Mouse (Mus musculus): ENCODE measurements around the gene Extl1.
"Not testable (repeated sequence)": the region's sequence is repeated elsewhere in the genome, so short reads cannot be mapped to it uniquely, and the experiment has no call there.

The Extl1 gene

DNA sequence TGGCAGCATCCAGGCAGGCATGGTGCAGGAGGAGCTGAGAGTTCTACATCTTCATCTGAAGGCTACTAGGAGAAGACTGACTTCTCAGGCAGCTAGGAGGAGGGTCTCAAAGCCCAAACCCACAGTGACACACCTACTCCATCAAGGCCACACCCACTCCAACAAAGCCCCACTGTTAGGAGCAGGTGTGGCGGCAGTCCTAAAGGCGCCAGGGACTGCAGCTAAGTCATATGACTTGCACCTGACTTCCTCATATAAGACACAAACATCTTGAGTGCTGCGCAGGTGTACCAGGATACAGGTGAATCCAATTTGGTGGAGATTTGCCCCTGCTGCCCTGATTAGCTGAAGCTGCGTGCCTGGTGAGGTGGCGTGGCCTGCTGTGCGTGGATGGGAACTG is at the start of gene Extl1:
Gene Extl1, minus strand, starts transcription at position 101 of the 400 bp plus-strand sequence.
- DNase-seq, result not testable (repeated sequence)

DNA sequence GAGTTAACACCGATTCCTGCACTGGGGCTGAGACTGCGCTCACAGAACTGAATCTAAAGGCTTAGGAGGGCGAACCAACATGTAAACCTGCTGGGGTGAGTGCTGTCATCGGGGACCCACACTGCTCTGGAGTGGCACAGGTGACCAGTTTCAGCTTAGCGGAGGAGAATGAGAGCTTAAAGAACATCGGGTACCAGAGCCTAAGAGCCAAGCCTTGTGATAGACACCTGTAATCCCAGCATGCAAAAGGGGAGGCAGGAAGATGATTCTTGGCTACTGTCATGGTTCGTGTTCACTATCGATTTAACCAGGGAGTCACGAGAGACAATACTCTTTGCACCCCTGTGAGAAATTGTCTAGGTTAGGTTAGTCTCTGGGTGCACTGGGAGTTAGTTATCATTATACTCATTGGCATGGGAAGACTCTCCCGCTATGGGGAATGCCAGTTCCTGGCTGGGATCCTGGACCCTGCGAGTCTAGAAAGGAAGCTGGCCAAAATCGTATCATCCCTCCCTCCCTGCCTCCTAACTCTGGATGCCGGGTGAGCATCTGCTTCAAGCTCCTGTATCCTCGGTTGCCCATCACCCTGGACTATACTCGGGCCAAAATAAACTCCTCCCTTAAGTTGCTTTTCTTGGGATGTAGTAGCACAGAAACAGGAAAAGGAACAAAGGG is 49.2 kb upstream of the Extl1 start:
- peak; percentile 43 to 49 for DNase-seq

DNA sequence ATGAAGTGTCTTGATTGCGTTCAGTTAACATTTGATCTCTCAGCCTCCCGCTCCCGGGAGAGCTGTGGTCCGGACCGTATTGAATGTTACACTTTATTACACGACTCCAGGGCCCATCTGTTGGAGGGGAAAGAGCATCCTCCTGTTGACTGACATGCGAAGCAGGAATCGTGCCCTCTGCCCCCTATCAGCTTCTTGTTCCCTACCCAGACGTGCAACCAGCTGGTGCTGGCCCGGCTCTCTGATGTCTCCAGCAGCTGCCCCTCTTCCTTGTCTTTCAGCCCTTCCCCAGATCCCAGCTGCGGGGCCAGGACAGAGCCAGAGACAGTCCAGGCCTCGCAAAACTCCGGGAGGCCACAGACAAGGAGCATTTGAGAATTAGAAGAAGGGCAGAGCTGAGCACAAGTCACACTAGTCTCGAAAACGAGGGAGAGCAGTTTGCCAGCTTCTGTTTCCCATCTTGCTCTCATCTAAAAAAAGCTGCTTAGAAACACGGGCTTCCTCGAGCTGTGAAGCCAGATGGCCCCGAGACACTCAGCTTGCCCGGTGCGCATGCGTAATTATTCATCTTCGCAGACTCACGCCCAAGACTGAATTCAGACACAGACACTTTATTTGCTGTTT is 46.8 kb upstream of the Extl1 start:
- peak; percentile 77 to 84 for DNase-seq

DNA sequence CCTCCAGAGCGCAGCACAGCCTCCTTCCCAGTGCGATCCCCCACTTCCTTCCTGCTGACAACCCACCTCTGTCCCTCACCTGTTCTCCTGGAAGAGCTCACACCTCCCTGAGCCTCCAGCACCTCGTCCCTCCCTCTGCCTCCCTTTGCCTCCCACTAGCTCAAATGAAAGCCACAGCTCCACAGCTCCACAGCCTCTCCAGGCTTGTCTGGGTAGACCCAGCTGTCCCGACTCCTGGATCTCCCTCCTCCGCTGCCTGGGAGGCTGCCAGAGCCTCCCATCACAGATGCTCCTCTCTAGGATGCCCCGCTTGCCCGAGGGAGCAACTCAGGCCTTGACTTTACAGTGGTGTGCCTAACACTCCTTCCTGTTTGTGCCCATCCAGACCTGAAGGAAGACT is 41.4 kb upstream of the Extl1 start:
- no peak for DNase-seq

DNA sequence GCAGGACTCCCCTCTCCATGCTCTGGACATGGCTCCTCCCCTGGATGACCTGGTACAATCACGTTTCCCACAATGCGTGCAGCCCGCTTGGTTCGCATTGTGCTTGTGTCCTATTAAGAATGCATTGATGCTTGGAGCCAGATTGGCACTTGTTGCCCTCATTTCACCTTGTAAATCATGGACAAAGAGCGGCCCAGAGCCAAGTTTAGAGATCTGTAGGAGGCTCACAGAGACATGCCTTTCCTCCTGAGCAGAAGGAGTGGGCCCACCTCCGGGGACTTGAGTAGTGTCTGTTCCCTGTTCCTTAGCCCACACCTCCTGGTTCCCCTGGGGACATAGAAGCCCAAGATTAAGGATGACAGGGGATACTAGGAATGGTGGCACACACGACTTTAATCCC is 40.3 kb upstream of the Extl1 start:
- DNase-seq, result no peak

DNA sequence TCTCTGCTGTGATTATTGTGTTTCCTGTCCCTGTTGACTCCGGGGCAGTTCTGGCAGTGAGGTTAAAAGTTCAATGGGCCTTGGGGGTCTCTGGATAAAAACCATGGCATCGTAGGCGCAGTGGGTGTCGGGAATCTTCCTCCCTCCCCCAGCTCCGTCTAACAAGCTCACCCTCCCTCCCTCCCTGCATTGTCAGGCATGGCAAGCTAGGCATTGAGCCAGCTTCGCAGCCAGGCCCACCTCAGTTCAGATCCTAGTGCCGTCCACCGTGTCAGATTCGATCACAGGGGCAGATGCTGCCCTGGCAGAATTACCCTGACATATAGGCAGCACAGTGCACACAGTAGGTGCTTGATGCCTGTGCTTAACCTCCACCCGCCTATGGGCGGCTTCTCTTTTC is 38.3 kb upstream of the Extl1 start:
- no peak for DNase-seq

DNA sequence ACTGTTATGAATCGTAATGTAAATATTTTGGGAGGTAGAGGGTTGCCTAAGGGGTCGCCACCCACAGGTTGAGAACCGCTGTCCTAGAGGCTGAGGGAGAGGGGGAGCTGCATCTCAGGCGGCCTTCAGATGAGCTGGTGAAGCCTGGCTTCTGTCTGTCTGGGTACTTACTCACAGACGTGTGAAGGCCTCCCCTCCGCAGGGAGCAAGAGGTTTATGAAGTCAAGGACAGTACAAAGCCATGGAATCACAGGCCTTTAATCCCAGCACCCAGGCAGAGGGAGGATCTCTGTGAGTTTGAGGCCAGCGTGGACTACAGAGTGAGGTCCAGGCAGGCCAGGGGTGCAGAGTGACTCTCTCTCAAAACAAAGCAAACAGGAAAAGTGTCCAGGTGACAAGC is 33.5 kb upstream of the Extl1 start:
- DNase-seq, result no peak

DNA sequence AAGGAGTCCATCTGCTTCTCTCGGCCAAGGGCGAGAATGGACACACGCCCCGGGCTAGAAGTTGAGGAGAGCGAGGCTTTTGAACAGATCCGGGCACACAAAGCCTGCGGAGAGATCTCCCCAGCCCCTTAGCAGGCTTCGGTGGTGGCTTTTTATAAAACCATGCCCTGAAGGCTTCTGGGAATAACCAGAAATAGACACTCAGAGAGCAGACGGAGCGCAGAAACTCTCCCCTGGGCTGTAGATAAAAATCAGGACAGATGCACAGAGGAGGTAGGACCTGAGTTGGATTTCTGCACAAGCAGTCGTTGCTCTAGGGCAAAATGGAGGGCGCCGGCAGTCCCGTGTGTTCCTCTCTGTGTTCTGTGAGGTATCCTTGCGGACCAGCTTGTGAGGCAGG is 33.0 kb upstream of the Extl1 start:
- no peak for DNase-seq

DNA sequence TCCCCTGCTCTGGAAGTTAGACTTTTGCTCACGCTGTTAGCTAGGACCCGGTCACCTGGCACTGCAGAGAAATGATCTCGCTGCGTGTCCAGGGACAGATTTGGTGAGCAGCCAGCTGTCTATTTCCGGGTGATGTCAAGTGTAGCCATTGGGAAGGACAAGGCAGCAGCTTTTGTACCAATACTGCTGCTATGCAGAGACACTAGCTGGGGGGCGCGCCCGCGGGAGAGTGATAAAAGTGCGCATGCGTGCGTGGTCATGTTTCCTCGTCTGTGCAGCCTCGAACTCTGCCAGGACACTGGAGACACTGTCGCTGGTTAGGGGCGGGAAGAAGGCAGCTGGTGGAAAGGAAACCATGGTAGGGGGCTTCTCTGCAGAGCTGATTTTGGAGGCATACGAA is 32.5 kb upstream of the Extl1 start:
- peak; percentile 40 to 55 for DNase-seq

DNA sequence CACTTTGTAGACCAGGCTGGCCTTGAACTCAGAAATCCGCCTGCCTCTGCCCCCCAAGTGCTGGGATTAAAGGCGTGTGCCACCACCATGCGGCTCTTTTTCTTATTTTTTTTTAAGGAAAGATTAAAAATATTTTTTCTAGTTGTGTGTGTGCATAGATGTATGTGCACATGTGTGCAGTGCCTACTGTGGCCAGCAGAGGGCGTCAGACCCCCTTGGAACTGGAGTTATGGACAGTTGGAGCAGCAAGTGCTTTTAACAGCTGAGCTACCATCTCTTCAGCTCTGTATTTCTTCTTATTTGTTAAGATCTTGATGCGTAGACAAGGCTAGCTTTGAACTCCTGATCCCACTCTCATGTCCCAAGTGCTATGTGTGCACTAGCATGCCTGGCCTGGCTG is 25.6 kb upstream of the Extl1 start:
- no peak for DNase-seq

DNA sequence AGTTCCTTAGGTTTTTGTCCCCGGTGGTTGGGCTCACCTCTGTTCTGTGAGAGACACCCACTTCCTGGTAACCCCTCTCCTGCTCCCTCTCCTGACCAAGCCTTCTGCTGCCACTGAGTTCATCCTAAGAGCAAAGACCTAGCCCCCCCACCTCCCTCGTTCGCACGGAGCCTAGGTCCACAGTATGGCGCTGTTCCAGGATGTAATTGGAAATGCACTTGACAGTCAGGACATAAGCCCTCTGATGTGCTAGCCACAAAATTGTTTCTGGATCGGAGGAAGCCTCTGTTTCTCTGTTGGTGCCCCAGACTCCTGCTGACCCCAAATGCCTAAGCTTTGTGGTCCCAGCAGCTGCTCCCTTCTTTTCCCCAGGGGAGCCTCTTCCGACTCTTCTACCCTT is 20.1 kb upstream of the Extl1 start:
- no peak for DNase-seq

DNA sequence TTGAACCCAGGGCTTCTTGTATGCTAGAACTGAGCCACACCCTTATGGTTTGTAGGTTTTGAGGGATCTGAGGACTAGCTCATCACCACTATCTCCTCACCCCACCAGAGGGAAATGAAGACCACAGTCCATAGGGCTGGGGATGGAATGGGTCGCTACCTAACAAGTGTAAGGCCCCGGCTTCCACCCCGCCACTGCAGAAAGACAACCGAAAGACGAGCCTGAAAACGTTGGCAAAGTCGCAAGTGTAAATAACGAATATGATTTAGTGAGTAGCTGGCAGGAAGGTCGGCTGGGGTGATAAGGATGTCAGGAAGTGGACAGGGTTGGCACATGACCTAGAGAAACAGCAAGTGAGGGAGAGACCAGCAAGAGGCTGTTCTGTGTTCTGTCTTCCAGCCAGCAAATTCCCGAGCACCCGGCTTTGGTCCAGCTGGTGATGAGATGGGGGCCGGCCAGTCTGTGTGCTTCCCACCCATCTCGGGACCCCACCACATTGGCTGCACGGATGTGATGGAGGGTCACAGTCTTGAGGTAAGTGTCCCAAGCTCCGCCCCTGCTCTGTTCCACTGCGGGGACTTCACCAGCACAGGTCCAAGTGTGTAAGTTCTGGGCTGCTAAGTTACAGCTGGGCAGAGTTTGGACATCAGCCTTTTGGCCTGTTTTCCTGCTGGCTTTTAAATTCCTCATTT is 19.1 kb upstream of the Extl1 start:
- DNase-seq, result no peak

DNA sequence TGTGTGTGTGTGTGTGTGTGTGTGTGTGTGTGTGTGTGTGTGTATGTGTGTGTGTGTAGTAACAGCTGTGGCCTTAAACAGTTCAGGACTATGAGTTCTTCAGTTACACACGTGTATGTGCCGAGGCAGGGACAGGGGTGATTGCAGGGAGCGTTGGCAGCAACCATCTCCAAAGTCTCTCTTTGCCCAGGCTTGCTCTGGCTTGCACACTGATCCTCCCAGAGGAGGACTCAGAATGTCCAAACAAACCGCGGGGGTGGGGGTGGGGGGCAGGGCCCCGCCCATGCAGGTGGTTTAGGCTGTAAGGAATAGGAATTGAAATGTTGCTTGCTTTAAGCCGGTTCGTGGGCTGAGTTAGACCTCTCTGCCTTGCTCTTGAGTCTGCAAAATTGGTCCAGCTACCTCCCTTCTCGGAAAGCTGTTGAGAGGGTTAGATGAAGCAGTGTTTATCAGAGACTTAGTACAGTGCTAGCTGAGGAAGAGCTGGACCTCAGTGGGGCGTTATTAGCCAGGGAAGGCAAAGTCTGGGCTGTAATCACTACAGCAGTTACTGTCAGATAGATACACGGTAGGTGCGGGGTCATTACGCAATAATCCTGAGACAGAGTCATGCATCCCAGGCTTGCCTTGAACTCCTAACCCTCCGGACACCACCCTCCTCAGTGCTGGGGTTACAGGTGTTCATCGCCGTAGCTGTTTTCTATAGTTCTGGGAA is 18.4 kb upstream of the Extl1 start:
- DNase-seq, result no peak

DNA sequence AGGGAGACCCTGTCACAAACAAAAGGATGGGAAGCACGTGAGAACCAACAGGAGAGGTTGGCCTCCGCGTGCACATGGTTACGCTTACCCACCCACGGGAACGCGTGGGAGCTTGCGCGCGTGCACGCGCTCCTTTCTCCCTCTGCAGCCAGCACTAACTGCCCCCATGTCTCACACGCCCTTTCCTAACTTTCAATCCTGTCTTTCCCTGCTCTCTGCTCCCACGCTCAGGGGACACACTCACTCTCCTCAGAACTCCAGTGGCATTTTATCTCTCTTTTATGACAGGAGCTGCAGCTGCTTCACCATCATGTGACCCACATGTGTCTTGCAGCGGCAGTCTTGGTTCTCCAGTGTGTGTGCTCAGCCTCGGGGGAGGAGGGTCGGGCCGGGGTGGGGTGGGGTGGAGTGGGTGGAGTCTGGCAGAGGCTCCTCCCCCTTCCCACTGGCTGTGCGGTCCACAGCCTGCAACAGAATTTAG is 17.6 kb upstream of the Extl1 start:
- peak in 1 of 2 experiments; percentile 24 for DNase-seq

DNA sequence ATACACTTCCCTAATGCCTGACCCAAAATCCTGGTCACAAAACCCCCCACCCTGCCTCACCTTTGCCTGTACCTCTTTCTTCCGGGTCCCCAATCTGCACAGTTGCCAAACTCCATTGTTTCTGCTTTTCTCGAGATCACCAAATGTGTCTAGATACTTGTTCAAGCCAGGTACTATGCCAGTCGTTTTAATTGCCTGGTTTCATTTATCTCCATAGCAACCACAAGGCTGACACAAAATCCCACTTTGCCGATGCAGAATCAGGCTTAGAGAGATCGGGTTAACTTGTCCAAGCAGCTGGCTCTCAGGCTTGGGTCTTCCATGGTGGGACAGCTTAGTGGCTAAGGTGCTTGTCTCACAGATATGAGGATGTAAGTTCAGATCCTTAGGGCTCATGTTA is 16.6 kb upstream of the Extl1 start:
- DNase-seq, result no peak

DNA sequence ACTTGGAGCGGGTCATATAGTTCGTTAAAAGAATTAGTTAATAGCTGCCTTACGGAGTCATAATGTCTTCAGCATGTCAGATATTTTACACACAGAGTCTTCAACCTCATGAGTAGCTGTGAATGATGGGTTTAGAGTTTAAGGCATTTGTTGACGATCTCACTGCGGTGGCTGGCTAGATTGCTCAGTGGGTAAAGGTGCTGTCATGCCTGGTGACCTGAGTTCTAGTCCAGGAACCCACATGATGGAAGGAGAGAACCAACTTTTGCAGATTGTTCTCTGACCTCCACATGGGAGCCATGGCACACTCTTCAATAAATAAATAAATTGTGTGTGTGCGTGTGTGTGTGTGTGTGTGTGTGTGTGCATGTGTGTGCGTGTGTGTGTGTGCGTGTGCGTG is 14.1 kb upstream of the Extl1 start:
- DNase-seq, result no peak

DNA sequence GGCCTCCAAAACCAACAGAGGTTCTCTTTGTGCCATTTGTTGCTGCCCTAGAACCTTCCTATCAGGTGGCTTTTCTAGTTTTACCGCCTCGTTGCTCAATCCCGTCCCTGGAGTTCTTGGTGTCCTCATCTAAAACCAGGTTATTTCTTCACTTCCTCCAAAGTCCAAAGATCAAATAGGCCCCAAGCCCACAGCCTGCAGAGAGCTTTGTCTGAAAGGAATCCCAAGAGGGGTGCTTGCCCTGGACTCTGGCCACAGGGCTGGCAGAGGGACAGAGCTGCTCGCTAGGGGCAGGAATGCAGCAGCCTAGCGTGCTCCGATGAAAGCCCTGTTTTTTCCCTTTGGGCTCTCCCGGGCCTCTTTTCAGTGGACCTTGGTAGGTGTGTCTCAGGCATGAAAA is 13.5 kb upstream of the Extl1 start:
- peak; percentile 45 to 51 for DNase-seq

DNA sequence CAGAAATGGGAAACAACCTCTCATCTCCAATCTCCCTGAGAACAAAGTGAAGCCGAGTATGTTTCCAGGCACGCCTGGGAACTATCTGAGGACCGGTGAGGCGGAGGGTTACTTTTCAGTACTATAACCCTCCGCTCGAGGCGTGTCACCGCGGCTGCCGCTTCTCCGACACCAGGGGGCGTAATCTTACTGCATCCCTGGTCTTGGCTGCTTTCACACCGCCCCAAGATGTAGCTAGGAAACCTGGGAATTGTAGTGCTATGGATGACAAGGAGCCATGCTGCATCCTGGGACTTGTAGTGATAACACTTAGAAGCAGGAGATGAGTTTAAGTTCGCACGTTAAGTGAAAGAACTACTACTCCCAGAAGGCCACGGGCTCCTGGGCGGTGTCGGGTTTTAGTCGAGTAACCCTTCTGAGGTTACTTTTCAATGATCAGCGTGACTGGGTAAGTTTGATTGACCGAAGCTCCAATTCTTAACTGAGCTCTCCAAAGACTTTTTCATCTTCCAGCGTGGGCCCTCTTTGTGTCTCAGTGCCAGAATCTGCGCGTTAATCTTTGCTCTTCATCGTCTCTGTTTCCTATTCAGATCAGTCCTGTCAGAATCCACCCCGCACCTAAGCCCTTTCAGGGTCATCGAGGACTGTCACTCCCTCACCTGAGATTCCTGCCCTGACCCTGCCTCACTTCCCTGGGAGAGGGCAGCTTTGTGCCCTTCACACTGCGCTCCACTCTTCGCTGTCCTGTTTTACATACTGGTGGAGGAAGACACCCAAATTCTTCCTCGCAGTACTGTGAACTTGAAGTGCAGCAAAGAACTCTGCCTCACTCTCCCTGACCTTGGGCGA is 12.6 kb upstream of the Extl1 start, which contains the start of gene Pafah2:
Gene Pafah2, plus strand, starts transcription at position 344 of the 849 bp plus-strand sequence.
- peak; percentile 89 to 92 for DNase-seq

DNA sequence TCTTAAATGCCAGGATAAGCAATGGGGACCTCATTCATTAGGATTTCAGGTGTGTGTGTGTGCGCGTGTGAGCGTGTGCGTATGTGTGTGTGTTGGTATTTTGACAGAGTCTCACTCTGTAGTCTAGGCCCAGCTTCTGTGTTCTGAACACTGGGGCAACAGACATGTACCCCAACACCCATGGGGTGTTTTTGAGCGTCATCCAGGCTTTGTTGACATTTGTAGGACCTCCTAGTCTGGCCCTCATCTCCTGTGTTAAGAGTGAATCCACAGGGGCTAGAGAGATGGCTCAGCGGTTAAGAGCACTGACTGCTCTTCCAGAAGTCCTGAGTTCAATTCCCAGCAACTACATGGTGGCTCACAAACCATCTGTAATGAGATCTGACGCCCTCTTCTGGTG is 11.5 kb upstream of the Extl1 start:
- DNase-seq, result peak in 1 of 2 experiments; percentile 12

DNA sequence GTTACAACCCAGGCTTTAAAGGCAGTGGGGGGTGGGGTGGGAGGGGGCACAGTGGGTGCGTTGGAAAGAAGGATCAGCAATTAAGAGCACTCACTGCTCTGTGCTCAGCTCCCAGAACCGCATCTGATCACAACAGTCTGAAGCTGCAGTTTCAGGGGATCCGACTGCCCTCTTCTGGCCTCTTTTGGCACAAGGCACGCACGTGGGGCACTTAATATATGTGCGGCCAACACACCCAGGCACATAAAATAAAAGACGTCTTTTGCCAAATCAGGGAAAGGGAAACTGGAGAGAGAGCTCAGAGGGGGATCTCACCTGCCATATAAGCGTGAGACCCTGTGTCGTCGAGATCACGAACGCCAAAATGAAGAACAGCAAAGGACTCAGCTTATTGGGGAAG is 9.4 kb upstream of the Extl1 start:
- no peak for DNase-seq

DNA sequence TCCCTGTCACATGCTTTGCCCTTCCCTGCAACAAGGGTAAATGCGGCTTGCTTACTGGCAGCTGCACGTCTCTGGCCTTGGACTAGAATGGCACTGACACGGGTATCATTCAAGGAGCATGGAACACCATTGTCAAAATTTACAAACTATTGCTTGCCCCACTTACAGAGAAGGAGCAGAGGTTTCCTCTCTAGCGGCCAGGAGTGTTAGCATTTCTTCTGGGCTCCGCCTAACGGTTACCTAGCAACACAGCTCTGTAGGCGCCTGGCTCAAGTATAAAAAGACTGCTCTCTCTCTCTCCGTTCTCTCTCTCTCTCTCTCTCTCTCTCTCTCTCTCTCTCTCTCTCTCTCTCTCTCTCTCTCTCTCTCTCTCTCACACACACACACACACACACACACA is 8.9 kb upstream of the Extl1 start:
- DNase-seq, result no peak

DNA sequence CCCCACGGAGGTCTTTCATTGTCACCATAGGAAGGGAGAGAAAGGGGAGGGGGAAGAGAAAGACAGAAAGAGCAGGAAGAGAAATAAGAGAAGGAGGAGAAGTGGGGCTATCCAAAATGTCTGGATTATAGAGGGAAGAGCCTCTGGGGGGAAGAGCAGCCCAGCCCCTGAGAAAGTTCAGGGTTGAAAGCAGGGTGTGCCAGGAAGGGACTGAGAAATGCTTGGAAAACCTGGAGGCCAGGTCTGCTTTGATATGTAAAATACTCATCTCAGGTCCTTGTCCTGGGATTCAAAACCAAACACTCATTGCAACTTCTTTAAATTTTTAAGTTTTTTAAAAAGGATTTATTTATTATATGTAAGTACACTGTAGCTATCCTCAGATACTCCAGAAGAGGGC is 8.0 kb upstream of the Extl1 start:
- DNase-seq, result no peak
